Mouse (Mus musculus) thymus, adult 2 months (tissue): ENCODE results near the gene Ankrd61.

Experiments
- CTCF ChIP-seq: fragments of 200-500 bp; IDR thresholded peaks from 2 replicates; pipeline ENCODE4 v1.5.1; 2012; ENCODE audit warnings: mild to moderate bottlenecking, control low read depth, low read length, moderate library complexity, borderline replicate concordance; ENCODE audit not compliant: control insufficient read depth, poor library complexity, insufficient read depth; ENCODE audit errors: extremely low read depth
- POLR2A ChIP-seq: fragments of 200-500 bp; IDR thresholded peaks from 2 replicates; pipeline ENCODE4 v1.6.1; 2012; ENCODE audit warnings: mild to moderate bottlenecking, low read length, control low read depth, moderate library complexity; ENCODE audit not compliant: control insufficient read depth, poor library complexity, insufficient read depth; ENCODE audit errors: extremely low read depth

DNA sequence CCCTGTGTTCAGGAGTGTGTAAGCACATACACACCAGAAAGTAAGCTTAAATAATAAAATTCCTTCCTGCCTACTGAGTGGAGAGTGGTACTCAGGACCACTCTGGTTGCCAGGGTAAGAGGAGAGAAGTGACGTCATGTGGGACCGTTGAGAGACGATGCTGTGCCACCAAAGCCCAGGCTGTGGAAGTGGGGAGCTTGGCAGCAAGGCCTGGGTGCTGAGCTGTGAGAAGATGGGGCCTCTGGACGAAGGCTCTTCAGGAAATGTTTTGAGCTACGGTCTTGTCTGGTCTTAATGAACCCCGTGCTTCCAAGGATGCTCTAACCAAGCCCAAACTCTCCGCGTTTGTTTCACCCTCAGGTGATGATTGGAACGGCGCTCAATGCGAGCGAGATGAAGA is 33.2 kb upstream of the Ankrd61 start:
- no peak for TF ChIP-seq CTCF
- no peak for TF ChIP-seq POLR2A
